Mouse (Mus musculus): ENCODE measurements around the gene Spindoc. TPM values are rescaled to one million over a fixed set of nuclear protein-coding genes. Genes with fewer than 3 reads are reported as not detected.

The Spindoc gene
- polyA plus RNA-seq, 1 experiment from 2014 or later = 14.2 TPM

DNA sequence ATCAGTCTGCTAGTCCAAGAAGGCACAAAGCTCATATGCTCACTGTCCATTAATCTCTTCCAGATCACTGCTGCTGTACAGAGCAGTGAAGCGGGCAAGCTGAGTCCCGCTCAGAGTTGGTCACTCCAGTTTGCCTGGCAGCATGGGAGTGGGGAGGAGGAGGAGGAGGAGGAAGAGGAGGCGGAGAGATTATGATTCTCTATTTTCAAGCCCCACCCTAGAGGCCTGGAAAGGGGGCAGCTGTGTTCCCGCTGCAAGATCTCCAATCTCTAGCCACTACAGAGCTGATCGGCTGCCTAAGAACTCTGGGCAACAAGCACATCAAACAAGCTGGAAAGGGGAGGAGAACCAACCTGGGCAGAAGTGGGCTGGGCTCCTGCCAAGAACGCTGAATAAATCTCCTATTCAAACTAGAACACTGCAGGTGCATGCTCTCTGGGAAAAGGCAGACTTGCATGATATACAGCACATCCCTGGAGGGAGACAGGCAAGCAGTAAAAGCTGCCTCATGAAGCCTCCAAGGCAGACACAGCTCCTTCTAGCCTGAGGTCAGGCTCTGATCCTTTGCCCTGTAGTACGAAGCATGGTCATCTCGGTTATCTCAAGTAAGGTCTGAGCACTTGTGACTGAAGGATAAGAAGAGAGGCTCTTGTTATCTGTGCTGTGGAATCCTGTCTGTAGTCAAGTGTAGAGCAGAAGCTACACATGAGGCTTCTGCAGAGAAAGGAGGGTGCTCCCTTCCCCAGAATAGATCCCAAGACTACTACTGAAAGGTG is 74.6 kb downstream of the Spindoc start:
- DNase-seq (ENCODE audit: low spot score) = peak; percentile 84
- no peaks in the 10 kb centered on the region for H3K9me3 ChIP-seq (ENCODE audit: control insufficient read depth, low read length)
- H3K4me2 ChIP-seq (replicated peaks; ENCODE audit: low read depth) = no peak overlapping the region
- no peak for TF ChIP-seq CTCF (IDR thresholded peaks at IDR 0.05; ENCODE audit: low read depth)
- peak; percentile 43 for TF ChIP-seq EP300 (optimal IDR thresholded peaks at IDR 0.05)
- H3K4me3 ChIP-seq (ENCODE audit: low read depth, low read length) = no peak overlapping the region
- WGBS = 35% methylated on average over 8 of the region's 8 CpGs
- ATAC-seq (ENCODE audit: low FRiP score, low TSS enrichment) = peak; percentile 65
- no peaks in the 10 kb centered on the region for H3K27me3 ChIP-seq (ENCODE audit: control insufficient read depth, insufficient read depth, low read length)
- H3K9ac ChIP-seq (ENCODE audit: low read length) = peak overlapping the region; percentile 38; the same call in 1 of the 2 replicates
- peaks cover 26% of the 10 kb centered on the region for H3K4me1 ChIP-seq (replicated peaks; ENCODE audit: control insufficient read depth, insufficient read depth)
- H3K27ac ChIP-seq (replicated peaks) = peak overlapping the region; percentile 94
- no peaks in the 10 kb centered on the region for H3K36me3 ChIP-seq (ENCODE audit: control insufficient read depth, insufficient read depth, low read length)

DNA sequence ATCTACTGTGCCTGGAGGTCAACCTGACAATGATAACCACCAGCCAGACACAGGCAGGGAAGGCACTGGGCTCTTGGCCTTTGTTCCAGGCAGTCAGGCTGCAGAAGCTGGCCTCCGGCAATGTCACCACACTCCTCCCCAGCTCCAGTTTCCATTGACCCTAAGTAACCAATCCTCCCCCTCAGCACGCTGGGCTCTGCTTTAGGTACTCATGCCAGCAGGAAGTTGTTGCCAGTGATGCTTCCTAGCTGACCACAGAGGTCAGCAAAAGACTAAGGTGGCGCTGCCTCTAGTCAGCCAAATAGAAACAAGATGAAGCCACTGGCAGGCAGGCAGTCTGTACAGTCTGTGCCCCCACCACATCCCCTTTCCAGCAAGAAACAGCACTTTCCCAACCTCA is 75.8 kb downstream of the Spindoc start:
- TF ChIP-seq CTCF (IDR thresholded peaks at IDR 0.05; ENCODE audit: low read depth) (no peak), EP300 (optimal IDR thresholded peaks at IDR 0.05) (no peak)
- ATAC-seq (ENCODE audit: low FRiP score, low TSS enrichment) (no peak), DNase-seq (ENCODE audit: low spot score) (peak; percentile 63)
- Histone ChIP-seq H3K27ac (replicated peaks) (peak overlapping the region; percentile 94), H3K4me3 (ENCODE audit: low read depth, low read length) (no peak overlapping the region), H3K27me3 (ENCODE audit: control insufficient read depth, insufficient read depth, low read length) (no peaks in the 10 kb centered on the region), H3K36me3 (ENCODE audit: control insufficient read depth, insufficient read depth, low read length) (no peaks in the 10 kb centered on the region), H3K9ac (ENCODE audit: low read length) (no peak overlapping the region), H3K9me3 (ENCODE audit: control insufficient read depth, low read length) (no peaks in the 10 kb centered on the region), H3K4me2 (replicated peaks; ENCODE audit: low read depth) (no peak overlapping the region; the same call in 1 of the 2 replicates), H3K4me1 (replicated peaks; ENCODE audit: control insufficient read depth, insufficient read depth) (peaks cover 30% of the 10 kb centered on the region)
- WGBS = 39% methylated on average over 3 of the region's 3 CpGs

DNA sequence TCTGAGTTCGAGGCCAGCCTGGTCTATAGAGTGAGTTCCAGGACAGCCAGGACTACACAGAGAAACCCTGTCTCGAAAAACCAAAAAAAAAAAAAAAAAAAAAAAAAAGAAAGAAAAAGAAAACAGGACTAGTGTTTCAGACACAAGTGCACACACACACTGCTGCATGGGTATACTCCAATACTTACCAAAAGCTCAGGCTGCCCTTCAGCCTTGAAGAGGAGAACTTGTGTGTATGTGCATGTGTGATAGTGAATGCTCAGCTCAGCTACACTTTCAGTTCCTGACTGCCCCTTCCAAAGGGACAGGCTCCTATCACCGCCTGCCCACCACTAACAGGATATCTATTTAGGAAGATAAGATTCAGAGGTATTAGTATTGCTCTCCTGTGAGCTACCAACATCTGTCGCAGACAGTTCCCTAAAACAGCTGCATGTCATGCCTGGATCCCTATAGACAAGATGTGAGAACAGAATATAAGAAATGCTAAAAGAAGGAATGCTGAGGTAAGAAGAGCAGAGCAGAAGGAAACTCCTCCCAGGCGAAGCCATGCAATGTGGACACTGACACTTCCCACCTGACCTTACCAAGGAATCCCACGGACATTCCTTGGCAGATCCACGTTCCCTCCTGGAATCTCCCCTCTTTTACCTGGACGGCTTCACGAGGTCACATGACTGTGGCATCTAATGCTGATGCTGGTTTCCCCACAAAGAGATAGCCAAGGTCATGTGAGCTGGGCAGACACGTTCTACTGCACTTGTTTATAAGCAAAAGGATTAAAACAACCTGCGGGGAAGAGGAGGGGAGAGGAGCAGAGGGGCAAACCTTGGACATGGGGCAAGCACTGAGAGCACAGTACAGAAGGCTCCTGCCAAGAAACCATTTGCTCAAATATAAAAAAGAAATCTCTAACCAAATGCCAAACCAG is 77.1 kb downstream of the Spindoc start:
- H3K27ac ChIP-seq (replicated peaks) = peak overlapping the region; percentile 94
- WGBS = 51% methylated on average over 9 of the region's 11 CpGs
- DNase-seq (ENCODE audit: low spot score) (no peak), ATAC-seq (ENCODE audit: low FRiP score, low TSS enrichment) (no peak)
- no peak overlapping the region for H3K4me3 ChIP-seq (ENCODE audit: low read depth, low read length)
- no peak overlapping the region for H3K4me2 ChIP-seq (replicated peaks; ENCODE audit: low read depth)
- no peaks in the 10 kb centered on the region for H3K36me3 ChIP-seq (ENCODE audit: control insufficient read depth, insufficient read depth, low read length)
- H3K4me1 ChIP-seq (replicated peaks; ENCODE audit: control insufficient read depth, insufficient read depth) = peaks cover 32% of the 10 kb centered on the region
- TF ChIP-seq EP300 (optimal IDR thresholded peaks at IDR 0.05) (no peak), CTCF (IDR thresholded peaks at IDR 0.05; ENCODE audit: low read depth) (no peak)
- no peaks in the 10 kb centered on the region for H3K9me3 ChIP-seq (ENCODE audit: control insufficient read depth, low read length)
- H3K27me3 ChIP-seq (ENCODE audit: control insufficient read depth, insufficient read depth, low read length) = no peaks in the 10 kb centered on the region
- no peak overlapping the region for H3K9ac ChIP-seq (ENCODE audit: low read length)

DNA sequence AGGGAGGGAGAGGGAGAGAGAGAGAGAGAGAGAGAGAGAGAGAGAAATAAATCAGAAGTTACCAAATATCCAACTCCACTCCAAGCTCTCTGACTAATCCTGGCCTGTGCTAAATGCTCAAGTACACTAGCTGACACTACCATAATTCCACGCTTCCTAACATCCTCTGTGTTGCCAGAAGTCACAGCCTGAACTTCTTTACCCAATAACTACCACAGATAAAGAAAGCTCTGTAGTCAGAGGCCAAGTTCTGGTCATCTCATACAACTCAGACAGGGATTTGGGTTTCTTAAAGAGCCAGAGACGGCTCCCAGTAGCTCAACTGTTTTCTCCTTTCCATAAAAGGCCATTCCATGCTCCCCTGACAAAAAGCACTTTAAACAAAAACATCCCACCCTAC is 78.0 kb downstream of the Spindoc start:
- Histone ChIP-seq H3K27ac (replicated peaks) (peak overlapping the region; percentile 58; the same call in 1 of the 2 replicates), H3K36me3 (ENCODE audit: control insufficient read depth, insufficient read depth, low read length) (no peaks in the 10 kb centered on the region), H3K4me1 (replicated peaks; ENCODE audit: control insufficient read depth, insufficient read depth) (peaks cover 23% of the 10 kb centered on the region), H3K27me3 (ENCODE audit: control insufficient read depth, insufficient read depth, low read length) (no peaks in the 10 kb centered on the region), H3K9ac (ENCODE audit: low read length) (no peak overlapping the region), H3K9me3 (ENCODE audit: control insufficient read depth, low read length) (no peaks in the 10 kb centered on the region), H3K4me3 (ENCODE audit: low read depth, low read length) (no peak overlapping the region), H3K4me2 (replicated peaks; ENCODE audit: low read depth) (no peak overlapping the region)
- TF ChIP-seq EP300 (optimal IDR thresholded peaks at IDR 0.05) = no peak
- no peak for TF ChIP-seq CTCF (IDR thresholded peaks at IDR 0.05; ENCODE audit: low read depth)
- DNase-seq (ENCODE audit: low spot score) = no peak
- WGBS = 37% methylated on average over 2 of the region's 2 CpGs
- ATAC-seq (ENCODE audit: low FRiP score, low TSS enrichment) = no peak

Small RNAs within 50 kb of the gene (microRNA-seq; reads per million reads assigned to microRNA genes)
- gene Mir6991 = not detected

Other genes with a start within 250 kb of the Spindoc start
- gene Otub1, start 176.7 kb downstream of the Spindoc start, polyA plus RNA-seq (2015; fragmentation: Nextera tagmentation; extraction: Ambion mirVana) = 121 and 126 TPM in 2 replicates
- gene Cox8a, start 165.4 kb downstream of the Spindoc start, polyA plus RNA-seq (2015; fragmentation: Nextera tagmentation; extraction: Ambion mirVana) = 1,651 and 1,766 TPM in 2 replicates
- gene Naa40, start 141.8 kb downstream of the Spindoc start, polyA plus RNA-seq (2015; fragmentation: Nextera tagmentation; extraction: Ambion mirVana) = 20.1 and 20.5 TPM in 2 replicates
- gene Rcor2, start 115.7 kb downstream of the Spindoc start, polyA plus RNA-seq (2015; fragmentation: Nextera tagmentation; extraction: Ambion mirVana) = 2.2 and 2.4 TPM in 2 replicates
- 44.7 and 56.0 TPM in 2 replicates for gene Mark2, start 41.1 kb downstream of the Spindoc start, polyA plus RNA-seq (2015; fragmentation: Nextera tagmentation; extraction: Ambion mirVana)
- gene 2700081O15Rik, start 34.6 kb upstream of the Spindoc start, polyA plus RNA-seq (2015; fragmentation: Nextera tagmentation; extraction: Ambion mirVana) = 2.6 and 3.3 TPM in 2 replicates
- 116 and 120 TPM in 2 replicates for gene Rtn3, start 100.3 kb upstream of the Spindoc start, polyA plus RNA-seq (2015; fragmentation: Nextera tagmentation; extraction: Ambion mirVana)
- 14.4 and 17.7 TPM in 2 replicates for gene Atl3, start 111.0 kb upstream of the Spindoc start, polyA plus RNA-seq (2015; fragmentation: Nextera tagmentation; extraction: Ambion mirVana)
- 23.9 and 25.0 TPM in 2 replicates for gene Pla2g16, start 174.5 kb upstream of the Spindoc start, polyA plus RNA-seq (2015; fragmentation: Nextera tagmentation; extraction: Ambion mirVana)
- gene Lgals12, start 224.2 kb upstream of the Spindoc start, polyA plus RNA-seq (2015; fragmentation: Nextera tagmentation; extraction: Ambion mirVana) = 2.3 and 3.6 TPM in 2 replicates
- 0.10 TPM in 1 of 2 replicates, not detected in the other for gene Hrasls5, start 229.5 kb upstream of the Spindoc start, polyA plus RNA-seq (2015; fragmentation: Nextera tagmentation; extraction: Ambion mirVana)

All from stomach, postnatal 0 days (tissue).